Mouse (Mus musculus) embryonic stem cell, embryonic (primary cell): ENCODE data around the gene Tspan32.

Source experiments
- CTCF ChIA-PET, 4 experiments: fragments of 300-600 bp in 2 of 4; fragments of 350-600 bp in 2 of 4; sonication (Branson Sonifier 250); formaldehyde crosslinking; loops; one replicate each; lab custom pipeline; 2022; ENCODE audit warnings: inconsistent platforms in 2 of 4; lab: Charles Lee
- POLR2A ChIA-PET, 4 experiments: fragments of 300-600 bp in 2 of 4; fragments of 350-600 bp in 2 of 4; sonication (Branson Sonifier 250); formaldehyde crosslinking; loops; one replicate each; lab custom pipeline; 2022; ENCODE audit warnings: antibody characterized with exemption in 4 of 4, inconsistent platforms in 1 of 4; lab: Charles Lee

Gene Tspan32

GRCm38 (mm10) chr7:143053961-143054611, 49.2 kb downstream of the Tspan32 start:
- ChIA-PET POLR2A (interaction anchor here (0.5 to 26.3 kb wide), 95 partner anchors 8 to 1607 kb away, joined by 3 to 600 read pairs (median 7); partner anchors contain the start of genes Tssc4 (in 4 of the 4), Tspan32 (in 2 of the 4), Cars (in 1 of the 4) and Cdkn1c (in 1 of the 4)), CTCF (interaction anchor here (0.6 to 2.2 kb wide), 13 partner anchors 9 to 964 kb away, joined by 3 to 18 read pairs (median 3); no protein-coding TSS in a partner anchor)

- CTCF ChIA-PET = interaction anchor here in 3 of 4 experiments (0.7 to 1.6 kb wide), 4 partner anchors 41 to 1795 kb away, joined by 3 to 4 read pairs (median 4); no protein-coding TSS in a partner anchor
- POLR2A ChIA-PET = interaction anchor here (0.5 to 26.3 kb wide), 19 partner anchors 10 to 1246 kb away, joined by 3 to 600 read pairs (median 29); partner anchors contain the start of genes Tssc4 (in 3 of the 4) and Tspan32 (in 2 of the 4)
Observed at GRCm38 (mm10) chr7:143054612-143054965, 49.7 kb downstream of the Tspan32 start.

GRCm38 (mm10) chr7:143055001-143055400, 50.2 kb downstream of the Tspan32 start:
- ChIA-PET CTCF (interaction anchor here (0.7 to 2.3 kb wide), 5 partner anchors 40 to 1794 kb away, joined by 3 to 6 read pairs (median 4); no protein-coding TSS in a partner anchor), POLR2A (interaction anchor here in 3 of 4 experiments (0.7 to 26.3 kb wide), 12 partner anchors 10 to 766 kb away, joined by 3 to 600 read pairs (median 36); partner anchors contain the start of genes Tssc4 (in 3 of the 3) and Tspan32 (in 2 of the 3))

GRCm38 (mm10) chr7:143055499-143056186, 50.8 kb downstream of the Tspan32 start:
- POLR2A ChIA-PET = interaction anchor here in 3 of 4 experiments (1.0 to 26.3 kb wide), 12 partner anchors 9 to 494 kb away, joined by 3 to 600 read pairs (median 34); partner anchors contain the start of genes Tssc4 (in 3 of the 3) and Tspan32 (in 2 of the 3)
- CTCF ChIA-PET = interaction anchor here in 3 of 4 experiments (0.7 to 2.3 kb wide), 3 partner anchors 47 to 1794 kb away, joined by 3 to 6 read pairs (median 3); no protein-coding TSS in a partner anchor

GRCm38 (mm10) chr7:143057023-143057422, 52.2 kb downstream of the Tspan32 start:
- ChIA-PET CTCF (interaction anchor here in 2 of 4 experiments (1.3 to 2.3 kb wide), 2 partner anchors 16 to 49 kb away, joined by 3 to 6 read pairs; no protein-coding TSS in a partner anchor), POLR2A (interaction anchor here in 3 of 4 experiments (0.6 to 26.3 kb wide), 12 partner anchors 10 to 1355 kb away, joined by 3 to 600 read pairs (median 12); partner anchors contain the start of genes Tssc4 (in 3 of the 3) and Tspan32 (in 2 of the 3))

- POLR2A ChIA-PET = interaction anchor here in 3 of 4 experiments (0.9 to 26.3 kb wide), 11 partner anchors 4 to 679 kb away, joined by 3 to 600 read pairs (median 164); partner anchors contain the start of genes Tssc4 (in 3 of the 3), Tspan32 (in 2 of the 3) and Cd81 (in 1 of the 3)
- CTCF ChIA-PET = interaction anchor here in 2 of 4 experiments (0.6 to 1.3 kb wide), 4 partner anchors 12 to 50 kb away, joined by 3 read pairs; partner anchors contain the start of gene Tssc4 (in 1 of the 2)
Observed at GRCm38 (mm10) chr7:143057667-143058220, 52.9 kb downstream of the Tspan32 start.

- ChIA-PET POLR2A (interaction anchor here in 3 of 4 experiments (0.9 to 26.3 kb wide), 14 partner anchors 4 to 680 kb away, joined by 3 to 600 read pairs (median 12); partner anchors contain the start of genes Tssc4 (in 3 of the 3), Tspan32 (in 2 of the 3) and Cd81 (in 1 of the 3)), CTCF (interaction anchor here in 2 of 4 experiments (1.1 to 1.3 kb wide), 3 partner anchors 11 to 50 kb away, joined by 3 to 4 read pairs (median 3); partner anchors contain the start of gene Tssc4 (in 1 of the 2))
Observed at GRCm38 (mm10) chr7:143058221-143058697, 53.4 kb downstream of the Tspan32 start.

- ChIA-PET POLR2A (interaction anchor here in 3 of 4 experiments (0.9 to 26.3 kb wide), 17 partner anchors 5 to 487 kb away, joined by 3 to 600 read pairs (median 6); partner anchors contain the start of genes Tssc4 (in 3 of the 3), Tspan32 (in 2 of the 3) and Cd81 (in 1 of the 3)), CTCF (interaction anchor here in 3 of 4 experiments (0.6 to 1.3 kb wide), 4 partner anchors 14 to 417 kb away, joined by 3 to 4 read pairs (median 4); no protein-coding TSS in a partner anchor)
Observed at GRCm38 (mm10) chr7:143059202-143059870, 54.5 kb downstream of the Tspan32 start.

- ChIA-PET CTCF (interaction anchor here in 3 of 4 experiments (0.8 to 2.2 kb wide), 7 partner anchors 9 to 440 kb away, joined by 3 to 8 read pairs (median 3); no protein-coding TSS in a partner anchor), POLR2A (interaction anchor here in 3 of 4 experiments (0.6 to 26.3 kb wide), 17 partner anchors 4 to 1795 kb away, joined by 3 to 600 read pairs (median 4); partner anchors contain the start of genes Cd81 (in 3 of the 3), Tspan32 (in 2 of the 3) and Tssc4 (in 1 of the 3))
Observed at GRCm38 (mm10) chr7:143062704-143063103, 57.9 kb downstream of the Tspan32 start.

- CTCF ChIA-PET = interaction anchor here in 2 of 4 experiments (1.0 to 2.2 kb wide), 2 partner anchors 9 kb away, joined by 3 to 8 read pairs; no protein-coding TSS in a partner anchor
- POLR2A ChIA-PET = interaction anchor here in 3 of 4 experiments (1.3 to 26.3 kb wide), 7 partner anchors 9 to 57 kb away, joined by 3 to 600 read pairs (median 164); partner anchors contain the start of genes Cd81 (in 3 of the 3) and Tspan32 (in 2 of the 3)
Observed at GRCm38 (mm10) chr7:143064226-143064625, 59.4 kb downstream of the Tspan32 start.

- ChIA-PET POLR2A (interaction anchor here in 3 of 4 experiments (0.7 to 26.3 kb wide), 7 partner anchors 8 to 58 kb away, joined by 3 to 600 read pairs (median 164); partner anchors contain the start of genes Cd81 (in 3 of the 3) and Tspan32 (in 2 of the 3)), CTCF (interaction anchor here in 1 of 4 experiments (1.1 to 3.8 kb wide), 2 partner anchors 16 to 58 kb away, joined by 3 to 18 read pairs; no protein-coding TSS in a partner anchor)
Observed at GRCm38 (mm10) chr7:143065692-143066091, 60.8 kb downstream of the Tspan32 start.

GRCm38 (mm10) chr7:143067469-143067868, 62.6 kb downstream of the Tspan32 start:
- CTCF ChIA-PET = interaction anchor here in 3 of 4 experiments (0.6 to 3.8 kb wide), 5 partner anchors 14 to 1168 kb away, joined by 3 to 18 read pairs (median 3); no protein-coding TSS in a partner anchor
- POLR2A ChIA-PET = interaction anchor here (0.6 to 26.3 kb wide), 15 partner anchors 12 to 924 kb away, joined by 3 to 600 read pairs (median 21); partner anchors contain the start of genes Cd81 (in 4 of the 4) and Tspan32 (in 2 of the 4)

GRCm38 (mm10) chr7:143067897-143068296, 63.1 kb downstream of the Tspan32 start:
- CTCF ChIA-PET = interaction anchor here in 3 of 4 experiments (0.6 to 3.8 kb wide), 7 partner anchors 15 to 1167 kb away, joined by 3 to 18 read pairs (median 3); no protein-coding TSS in a partner anchor
- POLR2A ChIA-PET = interaction anchor here (0.6 to 26.3 kb wide), 20 partner anchors 13 to 924 kb away, joined by 3 to 600 read pairs (median 7); partner anchors contain the start of genes Cd81 (in 4 of the 4), Tspan32 (in 2 of the 4), Cdkn1c (in 1 of the 4) and Ctsd (in 1 of the 4)

GRCm38 (mm10) chr7:143068316-143068881, 63.6 kb downstream of the Tspan32 start:
- ChIA-PET POLR2A (interaction anchor here (0.7 to 26.3 kb wide), 22 partner anchors 13 to 680 kb away, joined by 3 to 600 read pairs (median 6); partner anchors contain the start of genes Cd81 (in 4 of the 4), Tspan32 (in 2 of the 4), Cdkn1c (in 1 of the 4) and Ctsd (in 1 of the 4)), CTCF (interaction anchor here in 3 of 4 experiments (0.6 to 3.8 kb wide), 10 partner anchors 15 to 398 kb away, joined by 3 to 18 read pairs (median 3); partner anchors contain the start of gene Cd81 (in 1 of the 3))
